In the genomic region with DNA sequence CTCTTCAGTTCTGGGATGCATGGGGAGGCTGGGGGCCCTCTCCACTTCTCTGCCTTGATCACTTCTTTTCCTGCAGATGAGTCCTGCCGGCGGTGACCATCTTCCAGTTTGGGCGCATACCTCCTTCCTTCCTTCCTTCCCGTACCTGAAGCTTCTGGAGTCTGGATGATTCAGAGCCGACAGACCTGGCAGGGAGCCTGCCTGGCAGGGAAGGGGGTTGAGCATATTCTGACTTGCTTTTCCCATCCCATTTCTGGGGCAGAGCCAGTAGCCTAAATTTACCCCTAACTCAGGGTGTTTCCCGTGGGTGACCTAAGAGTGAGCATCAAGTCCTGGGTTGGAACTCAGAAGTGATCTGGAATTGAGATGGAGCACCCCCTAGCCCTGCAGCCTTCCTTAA, we compare ENCODE assay signal across 14 mouse cellular contexts. TPM values are rescaled to one million over a fixed set of nuclear protein-coding genes. Genes with fewer than 3 reads are reported as not detected.
DNase-seq lines count a peak whose midpoint lies in the region; ATAC-seq and TF ChIP-seq lines count a peak whose summit lies in the region.
"Had no signal": no experiment of that assay in that cellular context is flagged by ENCODE, and none has a peak within 500 bp of the region (broad histone marks: within the 10 kb centered on the region; RNA-seq: fewer than 3 reads in every experiment).

No protein-coding gene starts in this region.

- peak overlapping the region; percentile 24; the same call in 1 of the 2 replicates for H3K27ac ChIP-seq in layer of hippocampus, adult 2 months
- H3K27ac ChIP-seq in hindbrain, embryonic 16.5 days (ENCODE audit: low read depth, low read length): no peak overlapping the region
- no peak overlapping the region for H3K27ac ChIP-seq in lung, postnatal 0 days (ENCODE audit: low read length)
- H3K27ac ChIP-seq: hindbrain, postnatal 0 days; liver, embryonic 15.5 days had no signal

- WGBS in hindbrain, embryonic 16.5 days: 91% methylated on average over 6 of the region's 6 CpGs
- WGBS in lung, postnatal 0 days: 73% methylated on average over 6 of the region's 6 CpGs

- H3K4me2 ChIP-seq in hindbrain, embryonic 16.5 days (ENCODE audit: low read length): no peak overlapping the region
- H3K4me2 ChIP-seq in lung, postnatal 0 days (replicated peaks; ENCODE audit: low read depth, low read length): no peak overlapping the region

- intact Hi-C loops in left cerebral cortex, postnatal 36 days (cut with DNase I): loop anchor here (2.0 kb wide), 1 partner anchor 46 kb away; no protein-coding TSS in a partner anchor

- no peak for TF ChIP-seq EP300 in lung, postnatal 0 days (IDR thresholded peaks at IDR 0.05)

- TF ChIP-seq CTCF in layer of hippocampus, adult 2 months (conservative IDR thresholded peaks at IDR 0.05): no peak
- TF ChIP-seq CTCF in lung, postnatal 0 days (IDR thresholded peaks at IDR 0.05): no peak

- no peak overlapping the region for H3K4me3 ChIP-seq in layer of hippocampus, adult 2 months
- H3K4me3 ChIP-seq in hindbrain, embryonic 16.5 days (ENCODE audit: low read length): no peak overlapping the region
- H3K4me3 ChIP-seq in lung, postnatal 0 days (ENCODE audit: low read depth, low read length): no peak overlapping the region
- H3K4me3 ChIP-seq: liver, embryonic 15.5 days; megakaryocyte, embryonic 14.5 days had no signal

- no peak for ATAC-seq in hindbrain, embryonic 16.5 days
- ATAC-seq in lung, postnatal 0 days: no peak
- ATAC-seq: hindbrain, postnatal 0 days had no signal

- H3K36me3 ChIP-seq in hindbrain, embryonic 16.5 days (ENCODE audit: control insufficient read depth, insufficient read depth, low read length): peaks cover 15% of the 10 kb centered on the region
- no peaks in the 10 kb centered on the region for H3K36me3 ChIP-seq in lung, postnatal 0 days (ENCODE audit: insufficient read depth, low read length)

- H3K4me1 ChIP-seq in hindbrain, embryonic 16.5 days (ENCODE audit: control insufficient read depth, insufficient read depth, low read depth, low read length): peaks cover 26% of the 10 kb centered on the region
- peaks cover 2% of the 10 kb centered on the region; the same call in 1 of the 2 replicates for H3K4me1 ChIP-seq in lung, postnatal 0 days (ENCODE audit: insufficient read depth, low read depth, low read length)

- H3K9me3 ChIP-seq in hindbrain, embryonic 16.5 days (ENCODE audit: control insufficient read depth, low read length): no peaks in the 10 kb centered on the region
- H3K9me3 ChIP-seq in lung, postnatal 0 days (ENCODE audit: low read length): no peaks in the 10 kb centered on the region
- H3K9me3 ChIP-seq: liver, embryonic 15.5 days; megakaryocyte, embryonic 14.5 days had no signal

- H3K27me3 ChIP-seq in hindbrain, embryonic 16.5 days (replicated peaks; ENCODE audit: control insufficient read depth, insufficient read depth, low read length): no peaks in the 10 kb centered on the region
- no peaks in the 10 kb centered on the region for H3K27me3 ChIP-seq in lung, postnatal 0 days (replicated peaks; ENCODE audit: insufficient read depth, low read length)
- H3K27me3 ChIP-seq: megakaryocyte, embryonic 14.5 days had no signal

- peak; percentile 32 to 44 for DNase-seq in cerebellum, postnatal 14 days
- DNase-seq in cerebellum, adult 18-20 months: no peak
- no peak for DNase-seq in layer of hippocampus, adult 2 months (ENCODE audit: low spot score in 2 of 2)
- no peak for DNase-seq in layer of hippocampus, adult 11-12 months (ENCODE audit: low spot score)
- DNase-seq in NIH3T3 (ENCODE audit: low read depth): peak; percentile 70
- DNase-seq in left cerebral cortex, postnatal 36 days (ENCODE audit: low spot score in 2 of 2): peak; percentile 59 to 70
- DNase-seq in lung, postnatal 0 days (ENCODE audit: low spot score): no peak
- DNase-seq: adrenal gland, postnatal 14 days; cerebellum, adult 11 months; gastrocnemius, postnatal 10 days had no signal

- H3K9ac ChIP-seq in hindbrain, embryonic 16.5 days (ENCODE audit: low read depth, low read length): no peak overlapping the region
- no peak overlapping the region for H3K9ac ChIP-seq in lung, postnatal 0 days (replicated peaks; ENCODE audit: low read depth)
- H3K9ac ChIP-seq: liver, embryonic 15.5 days had no signal

RNA-seq across cellular contexts. Expression of a gene that starts 4.9 kb away (rescaled TPM):
- 10 to 100 TPM; 28.1 to 31.3 TPM for total RNA-seq in layer of hippocampus, adult 2 months (2021)
- total RNA-seq in left cerebral cortex, postnatal 36 days (2021): 10 to 100 TPM; 26.0 to 32.0 TPM
- 25.0 and 33.3 TPM in 2 replicates for polyA plus RNA-seq in hindbrain, embryonic 16.5 days (2015; fragmentation: Nextera tagmentation; extraction: Ambion mirVana)
- polyA plus RNA-seq in lung, postnatal 0 days (2015; fragmentation: Nextera tagmentation; extraction: Ambion mirVana): 22.3 and 25.8 TPM in 2 replicates

RNA-seq across cellular contexts. Expression of a gene that starts 9.3 kb away (rescaled TPM):
- 1 to 10 TPM; 8.7 to 9.8 TPM for total RNA-seq in layer of hippocampus, adult 2 months (2021)
- total RNA-seq in left cerebral cortex, postnatal 36 days (2021): 1 to 10 TPM; 9.2 to 9.3 TPM
- 18.9 and 24.4 TPM in 2 replicates for polyA plus RNA-seq in hindbrain, embryonic 16.5 days (2015; fragmentation: Nextera tagmentation; extraction: Ambion mirVana)
- 23.4 and 25.4 TPM in 2 replicates for polyA plus RNA-seq in lung, postnatal 0 days (2015; fragmentation: Nextera tagmentation; extraction: Ambion mirVana)

RNA-seq across cellular contexts. Expression of a gene that starts 13.6 kb away (rescaled TPM):
- total RNA-seq in layer of hippocampus, adult 2 months (2021): 1 to 10 TPM; 1.7 to 1.8 TPM
- total RNA-seq in left cerebral cortex, postnatal 36 days (2021): 1 to 10 TPM; 2.3 to 3.1 TPM
- 20.8 and 22.3 TPM in 2 replicates for polyA plus RNA-seq in hindbrain, embryonic 16.5 days (2015; fragmentation: Nextera tagmentation; extraction: Ambion mirVana)
- polyA plus RNA-seq in lung, postnatal 0 days (2015; fragmentation: Nextera tagmentation; extraction: Ambion mirVana): 21.4 and 22.9 TPM in 2 replicates

RNA-seq across cellular contexts. Expression of a gene that starts 22.5 kb away (rescaled TPM):
- 10 to 100 TPM; 53.4 to 62.4 TPM for total RNA-seq in layer of hippocampus, adult 2 months (2021)
- 10 to 100 TPM; 58.4 to 62.0 TPM for total RNA-seq in left cerebral cortex, postnatal 36 days (2021)
- polyA plus RNA-seq in hindbrain, embryonic 16.5 days (2015; fragmentation: Nextera tagmentation; extraction: Ambion mirVana): 67.4 and 77.4 TPM in 2 replicates
- 15.9 and 18.5 TPM in 2 replicates for polyA plus RNA-seq in lung, postnatal 0 days (2015; fragmentation: Nextera tagmentation; extraction: Ambion mirVana)

RNA-seq across cellular contexts. Expression of a gene that starts 33.4 kb away (rescaled TPM):
- total RNA-seq in layer of hippocampus, adult 2 months (2021): 10 to 100 TPM; 16.9 to 18.4 TPM
- total RNA-seq in left cerebral cortex, postnatal 36 days (2021): 10 to 100 TPM; 16.5 to 16.9 TPM
- polyA plus RNA-seq in hindbrain, embryonic 16.5 days (2015; fragmentation: Nextera tagmentation; extraction: Ambion mirVana): 9.3 and 11.2 TPM in 2 replicates
- polyA plus RNA-seq in lung, postnatal 0 days (2015; fragmentation: Nextera tagmentation; extraction: Ambion mirVana): 2.8 and 3.1 TPM in 2 replicates

Comparison
In these comparisons a context has a peak if more than half of its experiments do, and no peak if none do; other contexts are left out.
1. DNase-seq: peak in cerebellum, postnatal 14 days (2 of 2), NIH3T3 (single experiment) and left cerebral cortex, postnatal 36 days (2 of 2); none in cerebellum, adult 18-20 months (0 of 2), layer of hippocampus, adult 2 months (0 of 2), layer of hippocampus, adult 11-12 months (single experiment) and lung, postnatal 0 days (single experiment).